Mouse (Mus musculus) layer of hippocampus, postnatal 36 days (tissue): ENCODE results near the gene Fam181b. TPM values are rescaled to one million over a fixed set of nuclear protein-coding genes. Genes with fewer than 3 reads are reported as not detected.

Experiments used
- DNase-seq, 2 experiments: peaks; one replicate each; pipeline ENCODE4 v3.0.0; 2022
- total RNA-seq, 2 experiments: library from RNA; stranded (reverse); gene quantifications; 2 replicates each; pipeline ENCODE4 v1.2.3; 2021

The Fam181b gene
- 10 to 100 TPM; 20.6 to 21.5 TPM for total RNA-seq

DNA sequence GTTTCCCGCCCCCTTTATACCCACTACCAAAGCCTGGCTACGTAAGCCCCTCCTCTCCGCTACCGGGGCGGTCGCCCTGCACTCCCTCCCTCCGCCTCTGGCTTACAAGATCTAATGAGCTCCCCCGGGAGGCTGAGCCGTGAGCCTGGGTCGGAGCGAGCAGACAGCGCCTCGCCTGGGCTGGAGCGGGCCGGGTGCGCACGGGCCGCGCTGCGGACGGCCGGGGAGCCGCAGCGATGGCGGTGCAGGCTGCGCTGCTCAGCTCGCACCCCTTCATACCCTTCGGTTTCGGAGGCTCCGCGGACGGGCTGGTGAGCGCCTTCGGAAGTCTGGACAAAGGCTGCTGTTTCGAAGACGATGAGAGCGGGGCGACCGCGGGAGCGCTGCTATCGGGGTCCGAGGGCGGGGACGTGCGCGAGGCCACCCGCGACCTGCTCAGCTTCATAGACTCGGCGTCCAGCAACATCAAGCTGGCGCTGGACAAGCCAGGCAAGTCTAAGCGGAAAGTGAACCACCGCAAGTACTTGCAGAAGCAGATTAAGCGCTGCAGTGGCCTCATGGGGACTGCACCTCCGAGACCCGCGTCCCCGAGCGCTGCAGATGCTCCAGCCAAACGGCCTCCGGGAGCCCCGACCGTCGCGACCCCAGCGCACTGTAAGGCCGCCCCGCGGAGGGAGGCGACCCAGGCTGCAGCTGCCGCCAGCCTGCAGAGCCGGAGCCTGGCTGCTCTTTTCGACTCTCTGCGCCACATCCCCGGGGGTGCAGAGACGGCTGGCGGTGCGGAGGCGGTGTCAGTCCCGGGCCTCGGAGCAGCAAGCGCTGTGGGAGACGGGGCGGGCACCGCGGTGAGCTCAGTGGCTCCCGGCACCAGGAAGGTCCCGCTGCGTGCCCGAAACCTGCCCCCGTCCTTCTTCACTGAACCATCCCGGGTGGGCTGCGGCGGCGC is at the start of gene Fam181b:
Gene Fam181b, plus strand, starts transcription at position 81 of the 946 bp plus-strand sequence.
- peak; percentile 72 to 77 for DNase-seq

DNA sequence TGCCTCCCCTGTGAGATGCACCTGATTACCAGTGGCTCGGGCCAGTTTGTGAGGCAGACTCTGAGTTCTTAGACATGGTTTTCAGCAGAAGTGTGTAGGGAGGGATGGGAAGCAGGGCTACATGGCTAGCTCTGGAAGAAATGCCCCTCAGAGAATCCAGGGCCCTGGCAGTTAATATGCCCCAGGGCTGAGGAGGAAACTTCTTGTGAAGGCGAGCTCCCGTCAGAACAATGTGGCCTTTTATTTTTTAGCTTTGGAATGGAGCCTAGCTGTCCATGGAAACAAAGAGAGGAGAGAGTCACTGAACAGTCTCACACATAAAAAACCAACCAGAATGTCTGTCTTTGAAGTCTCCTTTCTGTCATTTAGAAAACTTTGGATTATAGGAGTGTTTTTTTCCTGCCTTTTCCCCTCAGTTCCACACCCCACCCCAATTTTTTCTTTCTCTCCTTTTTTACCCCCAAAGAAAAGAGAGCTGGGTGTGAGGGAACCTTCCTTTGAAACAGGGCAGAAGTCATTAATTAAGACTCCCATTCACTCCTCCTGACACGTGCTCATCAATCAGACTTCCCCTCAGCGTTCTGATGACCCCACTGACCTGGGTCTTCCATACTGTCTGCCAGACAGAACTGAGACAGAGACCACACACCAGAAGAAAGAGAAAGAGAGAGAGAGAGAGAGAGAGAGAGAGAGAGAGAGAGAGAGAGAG is 41.7 kb upstream of the Fam181b start:
- peak in 1 of 2 experiments; percentile 4 for DNase-seq

DNA sequence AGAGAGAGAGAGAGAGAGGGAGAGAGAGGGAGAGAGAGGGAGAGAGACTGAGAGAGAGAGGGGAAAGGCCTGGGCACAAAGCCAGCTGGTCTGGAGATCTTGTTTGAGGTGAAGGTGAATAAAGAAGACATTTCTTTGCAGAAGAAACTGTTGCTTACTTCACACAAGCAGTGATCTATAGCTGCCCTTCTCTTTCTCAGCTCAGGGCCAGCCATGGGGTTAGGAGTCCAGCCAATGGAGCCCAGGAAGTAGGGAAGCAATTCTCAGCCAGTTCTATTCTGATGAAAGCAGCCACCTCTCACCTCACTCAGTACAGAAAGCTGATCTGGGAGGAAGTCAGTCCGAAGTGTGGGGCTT is 41.2 kb upstream of the Fam181b start:
- no peak for DNase-seq

DNA sequence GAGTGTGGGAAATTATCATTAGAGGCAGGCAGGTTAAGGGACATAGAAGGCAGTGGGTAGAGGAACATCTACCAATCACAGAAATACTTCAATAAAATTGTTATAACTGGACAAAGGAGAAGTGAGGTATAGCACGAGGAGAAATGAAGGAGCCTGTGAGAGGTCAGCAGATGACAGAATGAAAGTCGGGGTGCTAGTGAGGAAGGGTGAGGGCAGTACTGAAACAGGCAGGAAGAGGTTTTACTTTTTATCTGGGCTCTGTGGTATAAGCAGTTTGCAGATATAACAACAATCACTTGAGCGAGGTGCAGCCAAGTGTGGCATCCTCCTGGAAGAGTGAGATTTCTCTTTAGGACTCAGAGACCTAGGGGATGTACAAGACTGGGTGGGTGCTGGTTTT is 40.1 kb upstream of the Fam181b start:
- no peak for DNase-seq

DNA sequence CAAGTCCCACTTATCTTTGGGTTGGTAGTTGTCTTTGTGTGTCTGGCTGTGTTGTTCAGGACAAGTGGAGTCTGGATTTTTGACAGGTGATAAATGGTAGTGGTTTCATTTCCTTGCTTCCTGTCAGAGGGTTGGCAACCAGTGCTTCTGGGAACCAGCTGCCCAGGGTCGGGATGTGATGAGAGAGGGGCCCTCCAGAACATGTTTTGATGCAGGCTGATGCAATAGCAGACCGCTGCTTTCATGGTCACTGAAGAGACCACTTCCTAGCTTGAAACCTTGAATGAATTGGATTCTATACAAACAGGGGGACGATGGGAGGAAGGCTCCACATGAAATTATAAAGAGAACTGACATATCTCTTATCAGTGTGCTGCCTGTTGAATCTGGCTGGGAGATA is 35.3 kb upstream of the Fam181b start:
- DNase-seq: no peak

DNA sequence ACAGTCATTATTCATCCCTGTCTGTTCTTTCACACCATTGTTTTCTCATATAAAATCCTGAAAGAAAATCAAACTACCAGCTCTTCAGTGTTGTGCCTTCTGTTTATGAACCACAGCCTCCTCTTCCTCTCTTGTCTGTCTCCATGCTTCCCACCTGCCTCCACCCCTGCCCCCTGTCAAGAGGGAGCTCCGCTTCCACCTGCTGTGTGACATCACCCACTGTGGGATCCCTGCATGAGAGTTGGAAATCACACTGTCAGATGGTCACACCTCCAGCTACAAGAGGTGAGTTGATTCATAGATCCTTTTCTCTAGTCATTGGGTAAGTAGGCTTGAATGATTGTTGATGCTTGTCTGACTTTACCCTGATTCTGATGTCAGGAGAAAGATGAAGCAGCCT is 34.9 kb upstream of the Fam181b start:
- DNase-seq: no peak

DNA sequence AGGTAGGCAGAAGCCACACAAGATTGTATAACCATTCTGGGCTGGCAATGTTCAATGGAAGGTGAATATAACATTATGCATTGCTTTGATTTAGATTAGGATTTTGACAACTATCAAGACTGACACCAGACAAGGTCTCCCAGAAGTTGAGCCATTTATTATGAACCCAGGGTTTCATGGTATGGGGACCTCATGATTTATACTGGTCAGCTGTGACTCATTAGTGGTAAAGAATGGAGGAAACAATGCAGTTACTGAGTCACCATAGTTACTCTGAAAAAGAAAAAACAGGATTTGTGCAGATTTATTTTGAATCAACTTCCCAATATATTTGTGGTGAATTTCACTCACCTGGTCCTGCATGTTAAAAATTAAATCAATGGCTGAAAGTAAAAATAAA is 18.8 kb upstream of the Fam181b start:
- no peak for DNase-seq

DNA sequence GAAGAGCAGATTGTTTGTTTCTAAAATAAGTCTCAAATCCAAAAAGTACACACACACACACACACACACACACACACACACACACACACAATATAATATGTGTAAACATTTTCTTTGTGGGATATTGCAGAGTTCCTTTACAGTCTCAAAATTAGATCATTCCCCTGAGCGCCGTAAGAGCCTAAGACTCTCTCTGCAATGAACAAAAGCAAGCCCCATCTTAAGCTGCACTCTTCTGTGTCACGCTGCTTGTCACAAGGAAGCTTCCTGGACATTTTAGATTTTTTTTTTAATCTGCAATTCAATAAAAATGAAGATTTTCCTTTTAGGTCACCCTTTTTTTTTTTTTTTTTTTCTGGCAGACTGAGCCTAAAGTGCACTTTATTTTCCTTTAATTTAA is 17.9 kb upstream of the Fam181b start:
- DNase-seq: no peak

DNA sequence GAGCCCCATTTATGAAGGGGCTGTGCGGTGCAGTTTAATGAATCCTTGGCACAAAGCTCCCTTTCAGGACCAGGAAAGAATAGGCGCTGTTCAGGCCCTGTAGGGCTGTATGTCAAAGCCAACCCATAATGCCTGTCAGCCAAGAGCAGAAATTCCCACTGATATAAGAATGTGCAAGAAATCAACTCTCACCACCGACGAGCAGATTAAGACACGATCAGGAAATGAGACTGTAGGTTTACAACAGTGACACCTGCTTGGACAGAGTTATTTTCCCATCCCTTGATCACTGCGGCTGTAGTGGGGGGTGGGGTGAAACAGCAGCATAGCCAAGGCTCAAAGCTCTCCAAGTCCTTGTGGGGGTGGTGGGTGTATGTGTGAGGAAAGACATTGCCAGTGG is 17.5 kb upstream of the Fam181b start:
- DNase-seq: peak in 1 of 2 experiments; percentile 7

DNA sequence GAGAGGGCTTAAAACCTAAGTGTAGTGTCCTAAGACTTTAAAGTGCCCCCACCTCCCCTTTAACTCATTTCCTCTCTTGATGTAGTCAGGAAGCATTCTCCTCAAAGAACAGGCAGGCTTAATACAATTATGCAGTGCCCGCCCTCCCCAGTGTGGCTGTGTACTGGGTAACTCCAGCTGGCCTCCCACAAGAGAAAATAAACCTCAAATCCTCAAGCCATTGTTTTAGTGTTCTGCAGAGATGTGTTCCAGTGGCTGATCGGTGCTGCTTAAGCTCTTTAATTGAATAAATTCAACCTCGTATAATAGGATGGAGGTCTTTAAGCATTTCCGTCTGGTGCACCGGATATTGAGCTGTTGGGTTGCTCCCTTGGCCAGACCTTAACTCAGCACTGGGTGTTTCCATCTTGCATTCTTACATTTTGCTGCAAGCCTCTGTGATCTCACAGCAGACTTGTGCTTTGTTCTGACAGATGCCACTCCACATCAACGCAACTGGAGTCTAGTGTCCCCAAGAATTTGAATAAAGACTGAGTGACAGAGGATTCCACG is 12.1 kb upstream of the Fam181b start:
- no peak for DNase-seq

DNA sequence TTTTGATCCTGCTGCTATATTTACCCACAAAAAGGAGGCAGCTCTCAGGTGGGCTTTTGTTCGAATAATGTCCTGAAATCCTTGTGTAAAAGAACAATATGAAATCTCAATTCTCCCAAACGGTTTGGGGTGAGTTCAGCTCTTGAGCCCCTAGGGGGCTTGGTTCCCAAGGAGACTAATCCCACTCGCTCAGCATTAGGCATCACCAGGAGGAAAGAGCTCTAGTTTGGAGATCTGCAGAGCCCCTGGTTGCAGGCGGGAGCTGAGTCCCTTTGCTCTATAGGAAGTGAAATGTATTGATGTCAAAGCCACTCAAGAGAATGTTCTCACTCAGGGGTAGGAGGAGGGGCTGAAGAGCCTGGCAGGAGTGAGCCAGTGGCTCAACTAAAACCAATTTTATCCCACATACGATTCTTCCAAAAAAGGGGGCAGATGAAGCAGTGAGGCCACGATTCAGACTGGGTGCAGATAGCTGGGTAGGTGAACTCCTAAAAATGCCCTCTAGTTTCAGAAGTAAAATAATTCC is 3.2 kb upstream of the Fam181b start:
- DNase-seq: no peak

DNA sequence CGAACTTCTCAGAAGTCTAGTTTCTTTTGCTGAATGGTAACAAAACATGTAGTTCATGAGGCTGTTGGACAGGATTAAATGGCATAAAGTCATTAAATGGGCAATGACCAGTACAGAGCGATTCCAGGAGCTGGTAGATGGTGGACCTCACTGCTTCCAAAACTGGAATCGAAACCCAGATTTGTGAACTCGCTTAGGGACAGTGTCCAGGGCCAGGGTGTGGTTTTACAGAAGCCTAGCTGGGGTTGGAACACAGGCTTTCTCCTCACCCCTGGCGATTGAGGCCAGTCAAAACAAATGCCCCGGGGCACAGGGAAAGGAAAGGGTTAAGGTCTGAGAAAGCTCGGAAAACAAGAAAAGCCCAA is 263 bp upstream of the Fam181b start:
- DNase-seq: no peak

DNA sequence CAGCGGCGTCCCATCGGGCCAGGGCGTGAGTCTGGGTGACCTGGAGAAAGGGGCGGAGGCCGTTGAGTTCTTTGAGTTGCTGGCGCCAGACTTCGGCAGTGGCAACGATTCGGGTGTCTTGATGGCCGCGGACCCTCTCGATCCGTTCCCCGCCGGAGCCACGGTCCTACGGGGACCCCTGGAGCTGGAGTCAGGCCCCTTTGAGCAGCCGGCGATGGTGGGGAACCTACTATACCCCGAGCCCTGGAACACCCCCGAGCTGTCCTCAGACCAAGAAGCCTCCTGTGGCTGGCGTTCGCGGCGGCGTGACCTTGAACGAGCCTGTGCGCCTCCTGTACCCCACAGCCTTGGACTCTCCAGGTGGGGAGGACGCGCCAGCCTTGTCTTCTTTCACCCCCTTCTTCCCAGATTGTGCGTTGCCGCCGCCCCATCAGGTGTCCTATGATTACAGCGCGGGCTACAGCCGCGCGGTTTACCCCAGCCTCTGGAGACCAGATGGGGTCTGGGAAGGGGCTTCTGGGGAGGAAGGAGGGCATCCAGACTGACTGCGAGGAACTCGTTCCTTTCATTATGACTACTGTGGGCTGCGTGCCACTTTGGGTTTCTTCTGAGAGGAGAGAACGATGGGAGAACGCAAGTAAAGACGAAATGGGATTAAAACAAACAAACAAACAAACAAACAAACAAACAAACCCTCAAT is 1.2 kb downstream of the Fam181b start:
- DNase-seq: no peak

DNA sequence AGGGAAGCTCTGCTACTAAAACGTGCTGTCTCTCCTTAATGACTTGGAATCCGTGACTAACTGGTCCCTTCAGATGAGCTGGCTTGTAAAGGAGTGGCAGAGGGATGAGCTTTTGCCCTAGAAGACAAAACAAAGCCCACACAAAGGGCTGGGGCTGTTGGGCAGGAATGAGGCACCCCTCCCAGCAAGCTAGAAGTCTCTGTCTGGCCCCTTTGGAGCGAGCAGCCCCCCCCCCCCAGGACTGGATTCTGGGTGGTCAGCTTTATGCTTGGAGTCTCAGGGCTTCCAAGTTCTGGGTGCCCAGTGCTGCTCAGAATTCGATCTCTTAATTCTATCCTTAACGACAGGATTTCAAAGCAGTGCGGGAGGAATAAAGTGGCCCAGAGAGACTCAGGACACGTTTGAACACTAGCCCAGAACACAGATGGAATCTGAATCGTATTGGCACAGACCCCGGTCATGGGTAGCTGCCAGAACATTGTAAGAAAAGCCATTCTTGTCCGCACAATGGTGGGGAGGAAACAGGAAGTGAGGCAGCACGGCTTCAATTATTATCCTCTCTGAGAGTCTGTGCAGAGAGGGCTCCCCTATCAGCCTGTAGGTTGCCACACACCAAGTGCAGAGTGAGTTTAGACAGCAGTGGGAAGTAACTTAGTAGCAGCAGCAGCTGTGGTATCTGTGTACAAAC is 13.8 kb downstream of the Fam181b start:
- peak; percentile 70 to 72 for DNase-seq

DNA sequence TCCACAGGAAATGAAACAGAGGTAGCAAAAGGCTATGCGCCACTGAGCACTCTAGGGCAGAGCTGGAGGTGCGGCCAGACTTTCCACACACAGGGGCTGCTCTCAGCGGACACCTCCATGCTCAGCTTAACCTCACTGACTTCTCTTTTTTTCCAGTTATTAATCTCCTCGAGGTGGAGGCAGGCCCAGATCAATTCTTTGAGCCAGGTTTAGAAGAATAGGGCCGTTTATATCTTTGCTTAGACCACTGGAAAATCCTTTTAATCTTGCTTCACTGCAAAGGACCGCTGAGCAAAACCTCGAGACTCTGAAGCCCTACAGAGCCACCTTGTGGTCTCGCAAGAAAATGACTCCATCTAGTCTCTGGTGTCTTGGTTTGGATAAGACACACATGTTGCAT is 15.8 kb downstream of the Fam181b start:
- DNase-seq: peak; percentile 29 to 56

DNA sequence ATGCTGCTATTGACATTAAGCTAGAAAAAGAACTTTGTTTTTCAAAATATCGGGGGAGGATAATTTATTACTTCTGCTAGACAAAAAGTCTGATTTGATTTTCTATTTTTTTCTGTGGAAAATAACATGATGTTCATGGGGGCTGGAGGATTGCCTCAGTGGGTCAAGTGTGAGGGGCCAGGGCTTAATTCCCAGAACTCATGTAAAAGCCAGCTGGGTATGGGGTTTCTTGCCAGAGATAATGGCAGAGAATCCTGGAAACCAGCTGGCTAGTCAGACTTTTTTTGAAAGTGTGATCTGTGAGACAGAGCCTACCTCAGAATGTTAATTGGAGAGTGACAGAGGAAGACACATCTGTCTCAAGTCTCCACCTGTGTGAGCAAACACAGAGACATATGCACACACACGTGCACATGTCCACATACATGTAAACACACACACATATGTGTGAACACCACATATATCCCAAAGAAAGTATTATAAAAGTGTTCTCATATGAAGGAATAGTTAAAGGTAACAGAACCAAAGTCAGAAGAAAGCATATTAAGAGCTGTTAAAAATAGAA is 25.2 kb downstream of the Fam181b start:
- DNase-seq: no peak

DNA sequence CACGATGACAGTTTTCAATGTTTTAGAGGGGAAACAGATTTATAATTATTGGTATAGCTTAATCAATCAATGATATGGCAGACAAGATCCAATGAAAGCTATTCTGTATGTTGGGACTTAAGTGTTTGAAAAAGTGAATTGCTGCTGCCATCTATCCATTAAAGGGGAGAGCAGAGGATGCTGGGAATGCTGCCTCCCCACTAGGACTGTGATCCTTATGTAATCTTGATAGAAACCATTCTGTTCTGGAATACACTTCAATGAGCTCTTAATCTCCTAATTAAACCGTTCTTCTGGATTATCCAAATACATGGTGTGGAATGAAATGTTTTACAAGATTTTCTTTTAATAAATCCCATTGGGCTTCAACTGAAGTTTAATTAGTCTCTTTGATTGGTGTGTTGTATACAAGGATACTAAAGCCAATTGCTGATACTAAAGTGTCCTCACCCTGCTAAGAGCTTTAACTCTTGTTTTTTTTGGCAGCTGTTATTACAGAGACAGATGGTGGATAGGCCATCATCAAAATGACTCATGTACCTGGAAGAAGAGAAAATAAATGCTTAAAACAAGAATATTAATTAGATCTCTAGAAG is 30.8 kb downstream of the Fam181b start:
- DNase-seq: no peak

DNA sequence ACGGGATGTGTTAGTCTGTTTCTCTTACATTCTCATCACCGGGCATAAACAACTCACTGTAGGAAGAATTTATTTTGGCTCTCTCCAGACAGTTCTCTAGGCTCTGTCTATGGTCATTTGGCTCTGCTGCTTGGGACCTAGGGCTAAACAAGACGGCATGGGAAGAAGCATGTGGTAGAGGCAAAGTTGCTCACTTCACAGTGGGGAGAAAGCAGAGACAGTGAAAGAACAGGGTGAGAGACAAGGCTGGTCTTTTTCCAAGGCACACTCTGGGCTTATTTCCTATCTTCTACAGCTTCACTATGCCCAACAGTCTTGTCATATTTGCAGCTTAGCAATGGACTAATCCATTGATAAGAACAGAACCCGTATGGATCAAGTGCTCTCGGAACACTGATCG is 31.4 kb downstream of the Fam181b start:
- DNase-seq: no peak

DNA sequence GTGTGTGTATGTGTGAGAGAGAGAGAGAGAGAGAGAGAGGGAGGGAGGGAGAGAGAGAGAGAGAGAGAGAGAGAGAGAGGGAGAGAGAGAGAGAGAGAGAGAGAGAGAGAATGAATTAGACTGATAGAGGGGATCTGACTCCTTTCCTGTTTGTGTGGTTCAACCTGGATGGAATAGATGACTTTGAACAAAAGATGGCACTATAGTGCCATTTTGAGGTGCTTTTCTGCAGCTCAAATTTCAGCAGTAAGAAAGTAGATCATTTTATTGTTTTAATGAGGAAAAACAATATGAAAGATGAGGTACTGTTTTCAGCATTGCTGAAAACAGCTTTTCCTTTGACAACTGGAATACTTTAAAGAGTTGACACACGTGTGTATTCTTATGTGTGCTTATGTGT is 37.9 kb downstream of the Fam181b start:
- no peak for DNase-seq

DNA sequence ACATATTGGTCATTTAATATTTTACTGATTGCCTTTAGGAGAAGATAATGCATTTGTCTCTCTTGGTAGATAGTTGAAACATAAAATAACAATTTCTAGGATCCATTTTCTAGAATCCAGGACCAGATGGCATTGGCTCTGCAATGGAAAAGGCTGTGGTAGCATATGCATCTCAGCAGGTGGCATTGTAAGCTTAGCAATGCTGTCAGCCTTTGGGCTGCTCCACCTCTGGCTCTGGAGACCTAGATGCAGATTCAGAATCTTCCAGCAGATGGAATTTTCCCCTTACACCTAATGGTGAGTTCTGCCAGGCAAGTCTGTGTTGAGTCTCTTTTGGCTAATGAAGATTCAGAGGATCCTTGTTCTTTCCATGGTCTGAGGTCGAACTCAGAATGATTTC is 44.3 kb downstream of the Fam181b start:
- no peak for DNase-seq
